Mouse (Mus musculus) hindbrain, embryonic 16.5 days (tissue): ENCODE measurements around the gene Ano3. TPM values are rescaled to one million over a fixed set of nuclear protein-coding genes. Genes with fewer than 3 reads are reported as not detected.

Experiments used
- ATAC-seq: fragments of 200-750 bp; cut with Nextera tagmentation; 2 replicates; pipeline ENCODE4 v1.8.0; 2017; ENCODE audit warnings: moderate TSS enrichment, moderate library complexity
- H3K27ac ChIP-seq: fragments of 300-500 bp; sonication (generic); 2 replicates; pipeline ENCODE4 v1.5.1; 2014; ENCODE audit warnings: low read depth, mild to moderate bottlenecking, control low read depth, low read length, moderate library complexity
- H3K27me3 ChIP-seq: fragments of 300-500 bp; sonication (generic); replicated peaks from 2 replicates; pipeline ENCODE4 v1.6.1; 2014; ENCODE audit warnings: low read length; ENCODE audit not compliant: control insufficient read depth, insufficient read depth
- H3K36me3 ChIP-seq: fragments of 300-500 bp; sonication (generic); 2 replicates; pipeline ENCODE4 v1.6.1; 2014; ENCODE audit warnings: mild to moderate bottlenecking, low read length, moderate library complexity, mixed read lengths; ENCODE audit not compliant: control insufficient read depth, insufficient read depth
- H3K4me1 ChIP-seq: fragments of 300-500 bp; sonication (generic); 2 replicates; pipeline ENCODE4 v1.6.1; 2014; ENCODE audit warnings: low read depth, low read length; ENCODE audit not compliant: control insufficient read depth, insufficient read depth
- H3K4me2 ChIP-seq: fragments of 300-500 bp; sonication (generic); 2 replicates; pipeline ENCODE4 v1.6.1; 2014; ENCODE audit warnings: mild to moderate bottlenecking, low read length, control low read depth, moderate library complexity
- H3K4me3 ChIP-seq: fragments of 300-500 bp; sonication (generic); 2 replicates; pipeline ENCODE4 v1.5.1; 2014; ENCODE audit warnings: mild to moderate bottlenecking, low read length, control low read depth, moderate library complexity
- H3K9ac ChIP-seq: fragments of 300-500 bp; sonication (generic); 2 replicates; pipeline ENCODE4 v1.6.1; 2014; ENCODE audit warnings: low read depth, mild to moderate bottlenecking, control low read depth, low read length, moderate library complexity
- H3K9me3 ChIP-seq: fragments of 300-500 bp; sonication (generic); 2 replicates; pipeline ENCODE4 v1.6.1; 2014; ENCODE audit warnings: mild to moderate bottlenecking, low read length, moderate library complexity; ENCODE audit not compliant: control insufficient read depth
- WGBS: fragments of 180-500 bp; shearing (Covaris S2); extraction: QIAGEN DNeasy Blood & Tissue Kit; methylation state at CpG from one replicate; pipeline ENCODE4 v1.1.7; 2014; 5-methylcytosine and 5-hydroxymethylcytosine counted together
- polyA plus RNA-seq: library from polyadenylated mRNA; unstranded; fragments of >200 nt; fragmentation: Nextera tagmentation; extraction: Ambion mirVana; gene quantifications from 2 replicates; pipeline ENCODE4 v1.2.1, GENCODE M21; 2015

The Ano3 gene
- polyA plus RNA-seq, 1 experiment from 2014 or later = 0.98 TPM

DNA sequence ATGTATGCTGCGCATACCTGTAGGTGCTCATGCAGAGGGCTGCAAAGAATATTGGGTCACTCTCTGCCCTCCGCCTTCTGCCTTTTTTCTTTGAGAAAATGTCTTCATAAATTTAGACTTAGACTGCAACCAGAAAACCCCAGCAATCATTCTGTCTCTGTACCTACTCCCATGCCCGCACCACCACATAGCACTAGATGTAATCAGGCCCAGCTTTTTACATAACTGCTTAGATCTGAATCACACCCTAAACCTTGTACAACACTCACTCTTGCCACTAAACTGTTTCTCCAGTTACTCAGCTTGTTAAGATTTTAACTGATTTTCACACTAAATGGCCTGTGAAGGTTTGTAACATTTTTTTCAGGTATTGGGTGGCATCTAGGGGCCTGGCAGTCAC, 241.3 kb downstream of the Ano3 start:
- H3K4me3 ChIP-seq = no peak overlapping the region
- H3K27ac ChIP-seq = no peak overlapping the region
- H3K27me3 ChIP-seq = no peaks in the 10 kb centered on the region
- H3K4me2 ChIP-seq = no peak overlapping the region
- no peak for ATAC-seq
- H3K9ac ChIP-seq = no peak overlapping the region
- H3K4me1 ChIP-seq = no peaks in the 10 kb centered on the region
- H3K9me3 ChIP-seq = no peaks in the 10 kb centered on the region
- WGBS = 96% methylated on average over 3 of the region's 3 CpGs
- H3K36me3 ChIP-seq = no peaks in the 10 kb centered on the region

DNA sequence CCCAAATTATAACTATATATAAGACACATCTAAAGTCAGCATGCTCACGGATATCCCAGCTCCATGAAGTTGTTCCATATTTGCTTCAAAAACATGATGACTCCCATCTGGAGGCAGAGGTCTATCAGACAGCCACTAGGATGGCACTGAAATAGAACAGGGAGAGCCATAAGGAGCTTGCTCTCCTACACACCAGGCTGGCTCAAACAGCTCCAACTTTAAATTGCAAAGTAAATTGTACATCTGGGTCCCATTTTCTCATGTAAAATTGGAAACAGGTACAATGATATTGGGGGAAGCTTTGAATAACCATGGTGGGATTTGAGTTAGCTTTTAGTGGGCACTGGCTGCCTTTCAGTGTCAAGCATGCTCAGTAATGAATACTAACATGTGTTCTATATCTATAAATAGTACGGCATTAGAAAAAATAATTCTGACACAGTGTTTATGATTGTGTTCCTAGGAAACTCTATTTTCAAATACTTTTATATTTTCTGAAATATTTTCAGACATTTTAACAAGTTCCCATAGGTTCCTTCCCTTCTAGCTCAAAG, 279.6 kb downstream of the Ano3 start:
- no peaks in the 10 kb centered on the region for H3K27me3 ChIP-seq
- no peaks in the 10 kb centered on the region for H3K36me3 ChIP-seq
- H3K9me3 ChIP-seq = no peaks in the 10 kb centered on the region
- no peaks in the 10 kb centered on the region for H3K4me1 ChIP-seq
- H3K4me2 ChIP-seq = no peak overlapping the region
- H3K4me3 ChIP-seq = no peak overlapping the region
- no peak overlapping the region for H3K9ac ChIP-seq
- no peak overlapping the region for H3K27ac ChIP-seq
- no peak for ATAC-seq
- 94% methylated on average over 2 of the region's 2 CpGs for WGBS

DNA sequence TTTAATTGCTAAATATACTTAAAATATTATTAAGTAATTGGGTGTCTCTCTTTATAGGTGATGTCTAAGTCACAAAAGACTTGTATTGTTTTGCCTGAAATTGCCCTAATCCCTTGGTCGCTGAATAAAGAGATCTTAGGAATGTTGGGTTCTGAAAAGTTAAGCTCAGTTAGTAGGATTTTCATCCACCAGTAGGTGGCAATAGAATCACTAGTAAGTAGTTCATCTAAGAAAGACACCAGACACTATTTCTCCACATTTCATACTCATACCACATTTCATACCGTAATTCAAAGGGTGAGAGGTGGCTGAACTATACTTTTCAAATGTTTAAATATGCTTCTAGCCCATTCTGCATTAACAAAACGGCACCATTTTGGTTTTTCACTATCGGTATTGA, 287.4 kb downstream of the Ano3 start:
- Histone ChIP-seq H3K4me3 (no peak overlapping the region), H3K4me1 (no peaks in the 10 kb centered on the region), H3K27me3 (no peaks in the 10 kb centered on the region), H3K27ac (no peak overlapping the region), H3K9me3 (no peaks in the 10 kb centered on the region), H3K36me3 (no peaks in the 10 kb centered on the region), H3K9ac (no peak overlapping the region), H3K4me2 (no peak overlapping the region)
- 53% methylated on average over 4 of the region's 4 CpGs for WGBS
- ATAC-seq = peak; percentile 70; the same call in 1 of the 2 replicates

DNA sequence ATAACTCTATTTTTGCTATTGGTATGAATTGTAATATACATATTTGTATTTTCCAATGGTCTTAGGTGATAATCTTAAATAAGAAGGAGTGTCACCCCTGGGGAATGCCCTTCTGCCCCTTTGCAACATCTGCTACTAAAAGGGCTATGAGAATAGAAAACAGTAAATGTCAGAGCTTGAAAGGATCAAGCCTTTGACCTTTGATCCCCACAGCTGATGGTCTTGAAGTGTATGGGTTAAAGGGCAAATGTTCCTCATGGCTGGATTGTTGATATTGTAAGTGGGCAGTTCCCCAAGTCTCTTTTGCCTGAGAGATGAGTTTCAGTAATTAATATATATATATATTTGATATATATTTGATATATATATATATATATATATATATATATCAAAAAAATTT, 305.9 kb downstream of the Ano3 start:
- H3K27ac ChIP-seq = no peak overlapping the region
- H3K9ac ChIP-seq = no peak overlapping the region
- H3K9me3 ChIP-seq = no peaks in the 10 kb centered on the region
- no peaks in the 10 kb centered on the region for H3K36me3 ChIP-seq
- H3K4me1 ChIP-seq = no peaks in the 10 kb centered on the region
- no peak overlapping the region for H3K4me3 ChIP-seq
- no peak overlapping the region for H3K4me2 ChIP-seq
- ATAC-seq = no peak
- H3K27me3 ChIP-seq = no peaks in the 10 kb centered on the region

DNA sequence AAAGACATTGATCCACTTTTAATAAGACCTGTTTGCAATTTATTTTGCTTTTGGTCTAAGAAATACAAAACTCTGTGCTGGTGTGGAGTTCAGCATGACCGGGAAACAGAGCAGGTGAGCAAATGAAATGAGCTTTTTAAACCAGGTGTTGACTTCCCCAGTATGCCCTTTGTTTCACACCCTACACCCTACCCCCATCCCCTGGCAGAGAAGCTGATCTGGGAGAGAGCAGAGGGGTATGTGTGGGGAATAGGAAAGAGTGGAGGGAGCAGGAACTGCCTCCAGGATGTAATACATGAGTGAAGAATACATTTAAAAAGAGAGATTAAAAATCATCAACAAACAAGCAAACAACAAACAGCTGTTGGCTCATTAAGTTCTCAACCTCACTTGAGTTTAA, 306.4 kb downstream of the Ano3 start:
- H3K9ac ChIP-seq = no peak overlapping the region
- ATAC-seq = no peak
- no peaks in the 10 kb centered on the region for H3K27me3 ChIP-seq
- no peak overlapping the region for H3K27ac ChIP-seq
- no peak overlapping the region for H3K4me2 ChIP-seq
- H3K9me3 ChIP-seq = no peaks in the 10 kb centered on the region
- no peak overlapping the region for H3K4me3 ChIP-seq
- 69% methylated on average over 1 of the region's 1 CpGs for WGBS
- H3K4me1 ChIP-seq = no peaks in the 10 kb centered on the region
- H3K36me3 ChIP-seq = no peaks in the 10 kb centered on the region

Other genes with a start within 250 kb of the Ano3 start
- 0.11 and 0.34 TPM in 2 replicates for gene Muc15, start 229.6 kb downstream of the Ano3 start, polyA plus RNA-seq
- gene Gm13941, start 155.1 kb upstream of the Ano3 start, polyA plus RNA-seq = not detected in 2 replicates
- gene Gm15130, start 202.0 kb upstream of the Ano3 start, polyA plus RNA-seq = not detected in 2 replicates